Mouse (Mus musculus) cerebellum, adult 2 months (tissue): ENCODE results near the gene Gm14781. TPM values are rescaled to one million over a fixed set of nuclear protein-coding genes. Genes with fewer than 3 reads are reported as not detected.
"Not testable (repeated sequence)": the region's sequence is repeated elsewhere in the genome, so short reads cannot be mapped to it uniquely, and the experiment has no call there.

Experiments used
- DNase-seq, 2 experiments: peaks; one replicate each; pipeline ENCODE4 v3.0.0; 2021
- H3K27ac ChIP-seq: fragments of 200-500 bp; 2 replicates; pipeline ENCODE4 v1.5.1; 2012; ENCODE audit warnings: low read length, control low read depth, inconsistent platforms; ENCODE audit not compliant: insufficient read depth
- H3K27me3 ChIP-seq: fragments of 200-500 bp; 2 replicates; pipeline ENCODE4 v1.6.1; 2012; ENCODE audit warnings: inconsistent platforms, mild to moderate bottlenecking, low read length, moderate library complexity; ENCODE audit not compliant: control insufficient read depth, insufficient read depth
- H3K4me1 ChIP-seq: fragments of 200-500 bp; 2 replicates; pipeline ENCODE4 v1.6.1; 2011; ENCODE audit warnings: low read length; ENCODE audit not compliant: control insufficient read depth, insufficient read depth
- H3K4me3 ChIP-seq: fragments of 200-500 bp; replicated peaks from 2 replicates; pipeline ENCODE3; 2011; ENCODE audit warnings: mild to moderate bottlenecking, low read depth, low read length, control low read depth; ENCODE audit not compliant: insufficient read depth
- WGBS: fragments of 180-500 bp; shearing (Covaris S2); methylation state at CpG from one replicate; pipeline ENCODE4 v1.1.7; 2018; 5-methylcytosine and 5-hydroxymethylcytosine counted together
- polyA plus RNA-seq: library from polyadenylated mRNA; depleted of rRNA; stranded (reverse); fragments of >200 nt; gene quantifications from 2 replicates; pipeline ENCODE4 v1.2.3, GENCODE M21; 2012; rRNA removed

Gm14781 gene
- not detected in 2 replicates for polyA plus RNA-seq

DNA sequence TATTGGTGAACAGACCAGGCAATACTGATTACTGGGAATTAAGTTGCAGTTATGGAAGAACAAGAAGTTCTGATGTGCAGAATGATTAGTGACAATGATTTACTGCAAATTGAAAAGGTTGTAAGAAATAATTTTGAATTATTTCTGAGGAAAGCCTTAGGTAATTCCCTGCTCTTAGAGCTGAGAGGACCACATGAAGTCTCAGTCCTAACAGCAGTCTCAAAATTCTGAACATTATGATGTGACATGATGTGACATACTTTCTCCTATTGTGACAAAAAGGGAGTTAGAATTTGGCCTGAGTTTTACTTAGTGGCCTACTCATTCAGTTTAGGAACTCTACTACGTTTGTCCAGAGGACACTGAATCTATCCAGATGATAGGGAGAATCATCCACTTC lies at the start of gene Gm14781:
TSS of gene Gm14781 (plus strand) at position 301 of the 400 bp plus-strand sequence.
- not testable (repeated sequence) for DNase-seq, H3K4me1 ChIP-seq, H3K4me3 ChIP-seq, H3K27ac ChIP-seq, H3K27me3 ChIP-seq
- WGBS: 49% methylated on average over 1 of the region's 1 CpGs

DNA sequence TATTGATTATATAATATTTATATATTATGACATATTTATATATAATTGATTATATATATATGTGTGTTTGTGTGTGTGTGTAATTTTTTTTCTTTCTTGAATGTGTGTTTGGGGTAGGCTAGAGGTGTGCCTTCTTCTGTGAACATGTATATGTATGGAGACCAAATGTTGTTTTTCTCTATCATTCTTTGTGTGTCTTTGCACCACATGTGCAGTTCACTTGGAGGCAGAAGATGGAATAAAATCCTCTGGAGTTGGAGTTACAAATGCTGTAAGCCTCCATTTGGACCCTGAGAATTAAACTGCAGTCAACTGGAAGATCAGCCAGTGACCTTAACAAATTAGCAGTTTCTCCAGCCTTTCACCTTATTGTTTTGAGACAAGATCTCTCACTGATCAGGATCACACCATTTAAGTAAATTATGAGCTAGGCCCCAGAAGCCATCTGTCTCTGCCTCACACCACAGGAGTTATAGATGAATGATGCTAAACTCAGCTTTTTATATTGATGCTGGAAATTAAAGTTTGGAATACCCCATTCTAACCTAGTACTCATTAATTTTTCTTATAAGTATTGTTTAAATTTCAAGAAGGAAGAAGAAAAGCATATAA lies 23.1 kb downstream of the Gm14781 start:
- not testable (repeated sequence) for H3K4me1 ChIP-seq, H3K27me3 ChIP-seq, DNase-seq, H3K4me3 ChIP-seq, H3K27ac ChIP-seq

Other genes starting within 250 kb of the Gm14781 start
- gene Gm5072, start 239.7 kb upstream of the Gm14781 start, polyA plus RNA-seq: not detected in 2 replicates
- not detected in 2 replicates for gene Gm8914, start 152.1 kb upstream of the Gm14781 start, polyA plus RNA-seq
- not detected in 2 replicates for gene 1700084M14Rik, start 56.3 kb upstream of the Gm14781 start, polyA plus RNA-seq
- gene Mageb5, start 150.8 kb downstream of the Gm14781 start, polyA plus RNA-seq: not detected in 2 replicates